Mouse (Mus musculus) cerebellum, postnatal 10 days (tissue): ENCODE measurements around the gene Scube3.
"Not testable (repeated sequence)": the region's sequence is repeated elsewhere in the genome, so short reads cannot be mapped to it uniquely, and the experiment has no call there.

Experiments used
- DNase-seq, 2 experiments: peaks; one replicate each; pipeline ENCODE4 v3.0.0; 2021; ENCODE audit warnings: mixed read lengths in 2 of 2

Scube3 gene

GRCm38 (mm10) chr17:28180331-28180730 lies 38.4 kb downstream of the Scube3 start:
- DNase-seq: no peak

DNA sequence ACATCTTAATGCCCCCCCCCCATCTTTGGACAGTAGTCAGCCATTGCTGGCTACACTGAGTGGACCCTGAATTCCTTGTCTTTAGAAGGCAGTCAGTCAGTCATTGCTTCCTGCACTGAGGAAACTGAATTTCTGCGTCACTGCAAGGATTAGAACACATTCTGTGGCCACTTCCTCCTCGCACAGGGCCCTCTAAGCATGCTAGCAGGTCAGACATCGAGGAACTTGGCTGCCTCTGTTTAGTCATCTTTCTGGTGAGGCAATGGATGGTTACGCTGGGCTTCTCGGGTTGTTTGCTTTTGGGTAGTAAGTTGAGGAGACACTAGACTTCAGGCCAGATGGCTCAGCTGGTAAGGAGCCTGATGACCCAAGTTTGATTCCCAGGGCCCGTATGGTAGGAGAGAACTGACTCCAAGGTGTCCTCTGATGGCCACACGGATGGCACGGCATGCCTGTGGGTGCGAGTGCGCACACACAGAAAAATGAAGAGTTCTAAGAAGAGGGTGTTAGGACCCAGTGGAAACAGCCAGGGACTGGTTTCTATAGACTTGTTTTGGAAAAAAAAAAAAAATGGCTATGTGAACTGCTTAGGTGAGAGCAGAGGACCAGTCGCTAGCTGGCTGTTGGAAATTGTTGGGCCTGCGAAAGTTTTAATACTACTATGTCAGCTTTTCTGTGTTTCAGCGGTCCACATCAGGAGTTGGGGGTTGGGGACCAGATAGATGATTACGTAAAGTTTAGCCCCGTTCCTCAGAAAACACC lies 39.0 kb downstream of the Scube3 start:
- no peak for DNase-seq

DNA sequence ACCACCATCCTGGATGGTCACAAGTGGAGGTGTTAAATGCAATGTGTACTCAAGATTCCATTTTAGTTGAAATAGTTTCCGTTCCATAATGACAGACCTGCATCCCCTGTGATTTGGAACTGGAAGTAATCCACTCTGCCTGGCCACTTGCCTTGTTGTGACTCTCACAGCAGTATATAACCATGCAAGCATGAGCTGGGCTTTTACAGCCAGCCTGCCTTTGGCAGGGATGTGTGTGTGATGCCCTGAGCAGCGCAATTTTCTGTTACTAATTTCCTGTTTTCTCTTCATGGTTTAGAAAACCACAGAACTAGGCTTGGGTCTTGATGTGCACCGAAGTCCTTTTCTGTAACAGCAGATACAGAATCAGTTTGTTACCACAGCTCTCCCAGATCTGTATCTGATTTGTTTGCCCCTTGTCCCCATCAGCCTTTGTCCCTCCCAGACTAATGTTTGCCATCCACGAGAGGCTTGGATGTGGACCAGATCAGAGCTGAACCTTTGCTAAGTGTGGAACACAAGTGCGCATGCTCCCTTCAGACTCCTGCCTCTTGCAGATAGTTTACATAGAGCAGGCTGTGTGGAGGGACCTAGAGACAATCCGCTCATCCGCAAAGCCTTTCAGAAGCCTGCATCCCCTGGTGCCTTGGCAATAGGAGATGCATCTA lies 43.2 kb downstream of the Scube3 start:
- peak; percentile 77 to 79 for DNase-seq

- no peak for DNase-seq
These were observed 46.4 kb downstream of the Scube3 start for GRCm38 (mm10) chr17:28188313-28188712.

GRCm38 (mm10) chr17:28192754-28193153 lies 50.8 kb downstream of the Scube3 start:
- DNase-seq: no peak

- DNase-seq: no peak
These were observed 51.6 kb downstream of the Scube3 start for GRCm38 (mm10) chr17:28193559-28193958.

DNA sequence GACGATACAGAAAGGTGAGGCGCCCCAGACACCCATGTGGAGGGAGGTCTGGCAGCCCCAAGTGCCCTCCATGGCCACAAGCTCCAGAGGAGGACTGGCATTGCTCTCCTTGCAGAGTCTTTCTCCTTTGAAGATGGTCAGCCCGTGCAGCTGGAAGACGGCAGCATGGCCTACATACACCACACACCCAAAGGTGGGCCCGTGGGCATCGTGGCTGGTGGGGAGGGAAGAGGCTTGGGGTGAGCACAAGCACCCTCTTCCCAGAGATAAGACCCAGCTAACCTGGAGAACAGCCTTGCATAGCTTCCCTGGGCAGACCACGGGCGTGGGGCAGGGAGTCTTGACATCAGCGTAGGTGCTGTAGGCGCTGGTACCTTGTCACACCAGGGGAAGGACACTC lies 53.1 kb downstream of the Scube3 start:
- no peak for DNase-seq

DNA sequence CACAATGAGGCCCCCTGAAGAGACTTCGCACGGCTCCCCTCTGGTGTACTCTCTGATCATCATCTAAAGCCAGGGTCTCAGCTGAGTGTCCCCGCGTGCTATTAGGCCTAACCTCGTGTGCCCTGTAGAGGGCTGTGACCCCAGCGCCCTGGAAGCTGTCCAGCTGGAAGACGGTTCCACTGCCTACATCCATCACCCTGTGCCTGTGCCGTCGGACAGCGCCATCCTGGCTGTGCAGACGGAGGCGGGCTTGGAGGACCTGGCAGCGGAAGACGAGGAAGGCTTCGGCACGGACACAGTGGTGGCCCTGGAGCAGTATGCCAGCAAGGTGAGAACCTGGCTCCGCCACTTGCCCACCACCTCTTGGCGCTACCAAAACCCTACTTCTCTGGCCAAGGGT lies 55.7 kb downstream of the Scube3 start:
- DNase-seq: peak; percentile 46 to 49

- DNase-seq: no peak
These were observed 60.0 kb downstream of the Scube3 start for GRCm38 (mm10) chr17:28201982-28202381.

- peak; percentile 75 to 81 for DNase-seq
These were observed 62.2 kb downstream of the Scube3 start for GRCm38 (mm10) chr17:28204052-28204720.

- DNase-seq: no peak
These were observed 63.5 kb downstream of the Scube3 start for GRCm38 (mm10) chr17:28205443-28205842.

DNA sequence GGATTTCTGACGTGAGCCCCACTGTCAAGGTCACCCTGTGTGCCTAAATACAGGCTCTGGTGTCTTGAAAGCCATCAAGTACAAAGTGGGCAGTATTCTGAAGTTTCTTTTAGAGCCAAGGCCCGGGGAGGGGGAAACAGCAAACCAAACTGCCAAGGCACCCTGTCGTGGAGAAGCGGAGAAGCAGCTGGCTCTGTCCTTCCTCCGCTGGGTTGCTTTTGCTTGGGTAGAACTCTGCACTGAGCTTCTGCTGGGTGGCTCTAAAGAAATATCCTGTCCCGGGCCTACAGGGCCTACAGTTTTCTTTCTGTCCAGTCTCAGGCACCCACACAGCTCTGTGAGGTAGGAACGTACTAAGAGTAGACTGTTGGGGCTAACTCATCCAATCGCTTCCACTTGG lies 65.2 kb downstream of the Scube3 start:
- no peak for DNase-seq

GRCm38 (mm10) chr17:28207591-28208313 lies 65.8 kb downstream of the Scube3 start, which contains the start of gene Def6:
TSS of gene Def6 (plus strand) at chr17:28207778.
- peak; percentile 71 to 79 for DNase-seq

- DNase-seq: no peak
These were observed 66.3 kb downstream of the Scube3 start for GRCm38 (mm10) chr17:28208314-28208612.

- DNase-seq: no peak
These were observed 67.6 kb downstream of the Scube3 start for GRCm38 (mm10) chr17:28209457-28210110.

DNA sequence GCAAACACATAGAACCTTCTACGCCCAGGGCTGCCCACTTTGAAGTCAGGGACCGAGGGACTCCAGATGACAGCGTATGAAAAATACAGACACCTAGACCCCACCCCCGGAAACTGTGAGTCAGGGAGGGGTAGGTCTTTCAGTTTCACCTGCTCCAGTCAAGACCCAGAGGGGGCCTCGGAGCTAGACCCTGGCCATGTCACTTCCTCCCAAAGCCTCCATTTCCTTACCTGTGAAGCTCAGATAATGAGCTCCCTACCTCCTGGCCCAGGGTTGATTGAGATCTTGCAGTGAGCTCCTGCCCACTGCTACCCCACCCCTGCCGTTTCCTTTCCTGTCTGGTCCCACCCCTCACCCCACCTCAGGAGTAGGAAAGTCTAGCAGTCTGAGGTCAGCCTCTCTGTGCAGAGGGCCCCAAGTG lies 70.0 kb downstream of the Scube3 start:
- DNase-seq: no peak

GRCm38 (mm10) chr17:28212391-28212790 lies 70.5 kb downstream of the Scube3 start:
- no peak for DNase-seq

GRCm38 (mm10) chr17:28213236-28213635 lies 71.3 kb downstream of the Scube3 start:
- DNase-seq: no peak

DNA sequence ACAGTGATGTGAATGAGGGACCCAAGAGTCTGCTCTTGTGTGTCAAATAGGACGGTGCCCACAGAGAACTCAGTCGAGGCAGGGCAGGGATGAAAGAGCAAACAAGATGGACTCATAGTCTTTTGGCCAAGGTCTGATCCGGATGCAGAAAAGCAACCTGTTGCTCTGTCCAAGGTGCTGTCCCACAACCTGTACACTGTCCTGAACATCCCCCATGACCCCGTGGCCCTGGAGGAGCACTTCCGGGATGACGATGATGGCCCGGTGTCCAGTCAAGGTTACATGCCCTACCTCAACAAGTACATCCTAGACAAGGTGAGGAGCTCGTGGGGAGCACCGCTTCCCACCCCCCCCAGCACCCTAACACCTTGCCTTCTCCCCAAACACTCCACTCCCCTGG lies 74.8 kb downstream of the Scube3 start:
- no peak for DNase-seq

- DNase-seq: peak; percentile 41 to 49
These were observed 76.0 kb downstream of the Scube3 start for GRCm38 (mm10) chr17:28217721-28218649.

- not testable (repeated sequence) for DNase-seq
These were observed 80.5 kb downstream of the Scube3 start for GRCm38 (mm10) chr17:28222463-28222862.
